Mouse (Mus musculus) cerebral cortex, adult 2 months (tissue): ENCODE measurements around the gene Phf21b.

ENCODE experiments used
- WGBS: fragments of 180-500 bp; shearing (Covaris S2); methylation state at CpG from one replicate; pipeline ENCODE4 v1.1.7; 2018; 5-methylcytosine and 5-hydroxymethylcytosine counted together

Gene Phf21b

DNA sequence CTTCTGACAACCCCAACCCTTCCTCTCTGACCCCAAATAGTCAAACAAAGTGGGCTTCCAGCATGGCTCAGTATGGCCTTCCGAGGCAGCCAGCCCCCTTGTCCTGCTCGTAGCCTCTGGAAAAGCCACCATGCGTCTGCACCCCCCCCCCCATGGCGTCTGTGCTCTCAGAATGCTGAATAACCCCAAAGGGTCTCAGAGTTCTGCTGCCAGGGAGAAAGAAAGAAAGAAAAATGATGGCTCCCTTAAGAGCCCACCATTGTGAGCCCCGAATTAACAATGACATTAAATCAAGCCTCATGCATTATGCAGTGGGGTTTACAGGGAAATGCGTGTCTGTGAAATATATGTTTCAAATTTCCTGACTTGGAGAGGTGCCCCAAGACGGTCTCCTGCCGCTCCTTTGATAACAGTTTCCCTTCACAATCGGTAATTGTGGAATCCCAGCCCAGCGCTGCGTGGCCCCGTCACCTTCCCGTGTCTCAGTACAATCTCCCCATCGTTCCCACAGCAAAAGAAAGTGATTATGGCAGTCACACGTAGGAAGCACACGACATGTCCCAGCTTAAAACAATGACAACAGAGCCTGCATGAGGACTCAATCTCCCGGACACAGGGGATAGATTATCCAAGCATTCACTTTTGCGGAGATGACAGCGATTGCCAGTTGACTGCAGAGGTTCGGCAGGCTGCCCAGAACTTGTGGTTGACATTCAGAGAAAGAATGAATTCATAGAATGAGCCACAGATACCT is 80.3 kb downstream of the Phf21b start:
- WGBS: 23% methylated on average over 20 of the region's 20 CpGs

DNA sequence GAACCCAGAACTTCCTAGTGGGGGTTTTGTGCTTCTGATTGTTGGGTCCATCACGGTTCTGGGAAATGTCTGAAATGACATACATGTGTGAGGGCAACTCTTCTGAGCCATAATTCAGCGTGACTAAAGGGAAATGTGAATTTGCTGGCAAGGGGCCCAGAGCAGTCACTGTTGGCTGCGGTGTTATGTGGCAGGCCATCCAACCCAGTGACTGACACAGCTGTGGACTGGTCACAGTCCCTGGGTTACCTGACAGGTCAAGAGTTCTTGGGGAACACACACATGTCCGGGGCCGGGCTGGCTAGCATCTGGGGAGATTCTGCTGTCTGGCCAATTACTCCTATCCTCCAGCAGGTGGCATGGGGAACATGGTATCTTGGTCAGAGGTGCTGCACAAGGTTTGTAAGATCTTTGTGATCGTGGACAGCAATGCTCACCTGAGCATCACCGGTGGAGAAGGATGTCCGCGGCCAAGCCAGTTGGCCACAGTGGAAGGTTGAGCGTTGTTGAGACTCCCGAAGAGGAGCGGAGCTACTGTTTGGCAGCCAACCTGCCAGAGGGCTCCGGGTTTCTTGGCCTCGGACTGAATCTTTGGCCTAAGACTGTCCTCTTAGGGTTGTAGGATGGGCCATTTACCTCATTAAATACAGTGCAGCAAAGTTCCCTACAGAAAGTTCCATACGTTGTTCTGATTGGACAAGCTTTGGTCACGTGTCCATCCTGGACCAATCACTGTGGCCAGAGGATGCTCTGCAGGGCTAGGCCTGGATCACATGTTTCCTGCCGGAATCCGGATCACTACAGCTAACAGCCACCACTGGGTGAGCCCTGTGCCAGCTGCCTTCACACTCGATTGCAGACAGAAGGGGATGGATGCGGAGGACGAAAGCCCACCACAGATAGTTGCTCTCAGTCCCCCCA is 83.4 kb downstream of the Phf21b start:
- 82% methylated on average over 21 of the region's 21 CpGs for whole genome bisulfite sequencing

DNA sequence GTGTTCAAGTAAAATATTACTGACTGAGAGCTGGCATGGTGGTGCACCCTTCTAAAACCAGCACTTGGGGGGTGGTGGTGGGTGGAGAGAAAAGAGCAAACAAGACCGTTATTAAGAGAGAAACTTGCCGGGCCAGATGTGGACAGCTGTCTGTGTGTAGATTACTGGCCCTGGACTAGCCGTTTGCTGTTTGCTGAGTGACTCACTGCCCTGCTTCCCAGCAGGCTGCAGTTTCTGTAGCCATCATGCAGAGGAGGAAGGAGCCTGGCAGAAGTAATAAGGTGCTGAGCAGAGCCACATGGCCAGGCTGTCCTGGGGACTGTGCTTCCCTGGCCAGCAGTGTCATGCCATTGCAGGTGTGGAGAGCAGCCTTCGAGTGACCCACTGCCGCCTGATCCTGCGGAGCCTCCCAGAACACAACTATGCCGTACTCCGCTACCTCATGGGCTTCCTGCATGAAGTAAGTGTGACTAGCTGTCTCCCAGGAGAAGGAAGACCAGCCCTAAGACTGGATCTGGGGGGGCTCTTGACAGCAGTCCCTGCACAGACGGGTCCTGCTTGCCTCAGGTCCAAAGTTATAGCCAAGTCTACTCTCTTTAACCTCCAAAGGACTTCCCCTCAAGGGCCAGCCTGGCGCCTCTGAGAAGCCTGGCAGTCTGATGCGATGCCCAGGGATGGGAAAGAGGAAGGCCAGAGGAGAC is 86.1 kb downstream of the Phf21b start:
- WGBS: 81% methylated on average over 11 of the region's 11 CpGs

DNA sequence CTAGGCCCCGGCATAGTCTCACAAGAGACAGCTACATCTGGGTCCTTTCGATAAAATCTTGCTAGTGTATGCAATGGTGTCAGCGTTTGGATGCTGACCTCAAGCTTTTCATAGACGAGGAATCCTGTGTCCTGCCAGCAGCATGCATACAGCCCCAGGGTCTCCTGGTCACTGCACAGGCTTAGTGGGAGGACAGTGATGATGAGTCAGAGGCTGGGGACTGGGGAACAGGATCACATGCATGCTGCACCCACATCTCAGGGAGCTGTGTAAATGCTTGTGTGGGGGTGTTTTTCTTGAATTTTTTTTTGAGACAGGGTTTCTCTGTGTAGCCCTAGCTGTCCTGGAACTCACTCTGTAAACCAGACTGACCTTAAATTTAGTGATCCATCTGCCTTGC is 87.3 kb downstream of the Phf21b start:
- WGBS: 65% methylated on average over 4 of the region's 4 CpGs

DNA sequence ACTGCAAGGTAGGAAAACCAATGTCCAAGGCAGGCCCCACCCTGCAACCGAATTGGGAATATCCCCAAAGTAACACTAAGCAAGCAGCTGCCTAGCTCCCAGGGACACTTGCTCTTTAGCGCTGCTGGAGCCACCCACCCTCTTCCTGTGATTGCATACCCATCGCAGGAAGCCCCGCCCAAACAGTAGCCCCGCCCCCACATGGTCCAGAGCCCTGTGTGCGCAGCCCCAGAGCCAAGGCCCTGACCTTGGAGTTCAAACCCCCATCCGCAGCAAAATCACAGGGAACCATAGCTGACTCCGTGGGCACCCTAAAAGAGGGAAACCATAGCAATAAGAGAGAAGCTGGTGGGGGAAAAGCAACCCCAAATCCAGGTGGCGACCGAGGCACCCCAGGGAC is 89.2 kb downstream of the Phf21b start:
- WGBS: 56% methylated on average over 10 of the region's 10 CpGs

DNA sequence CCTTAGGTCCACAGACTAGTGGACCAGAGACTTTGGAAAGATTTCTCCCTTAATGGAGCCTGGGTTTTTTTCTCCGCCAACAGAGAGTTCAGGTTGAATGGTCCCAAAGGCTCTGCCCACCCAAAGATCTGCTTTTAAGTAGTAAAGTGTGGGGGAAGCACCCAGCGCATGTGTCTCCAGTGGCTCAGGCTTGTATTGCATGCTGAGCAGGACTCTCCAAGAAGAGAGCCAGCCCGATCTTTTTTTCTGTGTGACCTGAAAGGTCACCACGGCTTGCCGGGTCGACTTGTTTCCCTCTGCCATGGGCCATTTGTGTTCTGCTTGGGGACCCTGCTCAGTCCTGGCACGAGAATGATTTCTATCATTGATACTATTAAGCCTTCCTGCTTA is 92.4 kb downstream of the Phf21b start:
- WGBS: 37% methylated on average over 7 of the region's 7 CpGs

DNA sequence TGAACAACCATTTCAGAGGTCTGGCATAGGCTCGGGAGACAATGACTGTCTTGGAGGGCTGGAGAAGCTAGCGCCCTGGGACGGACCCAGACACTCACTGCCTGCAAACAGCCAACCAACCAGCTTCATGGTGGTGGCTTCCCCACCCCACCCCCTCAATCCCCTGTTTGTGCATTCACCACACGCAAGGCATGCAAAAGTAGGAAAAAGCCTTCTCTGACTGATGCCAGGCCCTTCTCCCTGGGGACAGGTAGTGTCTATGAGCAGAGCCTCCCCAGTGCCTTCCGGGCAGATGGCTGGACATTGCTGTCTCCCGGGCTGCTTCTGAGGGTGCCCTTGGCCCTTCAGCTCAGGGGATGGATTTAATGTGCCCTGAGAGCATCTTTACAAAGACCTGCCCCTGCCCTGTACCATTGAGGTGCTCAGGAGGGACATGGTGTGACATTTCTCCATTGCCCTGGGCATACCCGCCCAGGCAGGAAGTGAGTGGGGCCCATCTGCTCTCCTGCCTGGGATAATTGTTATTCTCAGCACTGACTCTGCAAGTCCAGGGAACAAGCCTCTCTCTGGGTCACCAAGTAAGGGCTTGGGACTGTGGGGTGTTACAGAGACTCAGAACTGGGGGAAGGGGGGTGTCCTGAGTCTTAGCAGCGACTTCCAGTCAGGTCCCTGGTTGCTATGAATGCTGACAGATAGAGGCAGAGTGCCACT is 93.0 kb downstream of the Phf21b start:
- WGBS: 73% methylated on average over 8 of the region's 8 CpGs

GRCm38 (mm10) chr15:84758493-84758892 is 97.4 kb downstream of the Phf21b start:
- 36% methylated on average over 4 of the region's 4 CpGs for WGBS

DNA sequence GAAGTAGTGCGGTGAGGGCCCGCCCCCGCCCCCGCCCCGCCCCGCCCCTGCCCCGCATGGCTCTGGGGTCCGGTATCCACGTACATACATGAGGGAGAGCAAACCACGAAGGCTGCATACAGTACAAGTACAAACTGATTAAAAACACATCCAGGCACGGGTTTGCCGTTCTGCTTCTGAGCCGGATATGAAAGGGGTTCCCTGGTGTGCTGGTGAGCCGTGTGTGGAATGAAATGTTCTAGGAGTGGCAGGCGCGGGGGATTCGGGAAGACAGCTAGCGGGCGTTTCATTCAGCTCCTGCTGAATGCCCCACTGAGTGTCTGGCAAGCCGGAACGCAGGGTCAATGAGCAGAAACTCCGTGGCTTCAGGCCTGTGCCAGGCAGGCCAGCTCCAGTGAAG is 99.4 kb downstream of the Phf21b start:
- WGBS: 6% methylated on average over 22 of the region's 22 CpGs

GRCm38 (mm10) chr15:84754987-84755386 is 100.9 kb downstream of the Phf21b start:
- 29% methylated on average over 3 of the region's 3 CpGs for WGBS

- WGBS: 93% methylated on average over 4 of the region's 4 CpGs
These were observed 110.0 kb downstream of the Phf21b start for GRCm38 (mm10) chr15:84745831-84746230.

DNA sequence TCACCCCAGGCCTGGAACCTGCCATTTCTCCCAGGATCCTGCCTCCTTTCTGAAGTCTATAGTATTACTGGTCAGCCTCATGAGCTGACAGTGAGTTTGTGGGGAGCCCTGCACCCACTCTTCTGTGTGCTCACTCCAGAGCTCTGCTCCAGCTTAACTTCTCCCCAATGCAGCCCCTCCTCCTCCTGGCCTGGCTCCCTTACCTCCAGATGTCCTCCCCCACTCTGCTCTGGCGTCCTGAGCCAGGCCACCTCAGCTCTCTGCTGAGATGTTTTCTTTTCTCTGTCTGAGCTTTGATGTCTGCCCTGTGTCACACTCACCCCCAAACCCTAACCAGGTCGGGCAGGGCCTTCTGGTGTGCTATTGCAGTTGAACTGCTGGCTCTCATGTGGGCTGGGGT is 111.5 kb downstream of the Phf21b start:
- 47% methylated on average over 2 of the region's 2 CpGs for WGBS

- WGBS: 56% methylated on average over 3 of the region's 3 CpGs
These were observed 112.5 kb downstream of the Phf21b start for GRCm38 (mm10) chr15:84743347-84743746.

- WGBS: 80% methylated on average over 3 of the region's 3 CpGs
These were observed 114.3 kb downstream of the Phf21b start for GRCm38 (mm10) chr15:84741573-84741972.

DNA sequence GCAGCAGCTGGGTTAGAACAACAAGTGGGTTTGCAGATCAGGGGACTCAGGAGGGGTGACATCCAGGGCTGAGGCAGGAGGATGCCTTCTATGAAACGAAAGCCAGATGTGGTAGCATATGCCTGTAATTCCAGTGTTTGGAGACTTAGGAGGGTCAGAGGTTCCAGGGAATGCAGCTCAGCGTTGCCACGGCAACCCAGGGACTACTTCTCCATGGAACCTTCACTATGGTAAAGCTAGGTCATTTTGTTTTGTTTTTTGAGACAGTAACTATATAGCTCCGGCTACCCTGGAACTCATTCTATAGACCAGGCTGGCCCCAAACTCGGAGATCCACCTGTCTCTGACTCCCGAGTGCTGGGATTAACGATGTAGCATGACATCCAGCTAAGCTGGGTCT is 117.6 kb downstream of the Phf21b start:
- 91% methylated on average over 7 of the region's 7 CpGs for WGBS

DNA sequence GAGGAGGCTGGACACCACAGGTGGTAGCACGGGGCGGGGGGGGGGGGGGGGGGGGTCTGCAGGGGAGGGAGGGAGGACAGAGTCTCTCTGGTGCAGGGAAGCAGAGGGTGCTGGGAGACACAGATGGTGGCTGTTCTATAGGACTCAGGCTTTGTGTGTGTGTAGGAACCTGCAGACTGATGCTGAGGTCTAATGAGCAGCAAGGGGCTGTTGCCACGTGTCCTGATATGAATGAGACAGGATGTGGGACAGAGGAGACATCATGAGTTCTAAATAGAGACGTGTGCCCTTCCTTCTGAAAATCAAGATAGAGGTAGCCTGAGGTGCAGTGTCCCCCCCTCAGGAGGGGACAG is 118.9 kb downstream of the Phf21b start:
- WGBS: 26% methylated on average over 3 of the region's 4 CpGs

- 42% methylated on average over 11 of the region's 11 CpGs for WGBS
These were observed 119.4 kb downstream of the Phf21b start for GRCm38 (mm10) chr15:84736346-84736993.
